Mouse (Mus musculus): ENCODE measurements around the gene 1700024P04Rik. TPM values are rescaled to one million over a fixed set of nuclear protein-coding genes. Genes with fewer than 3 reads are reported as not detected.

The 1700024P04Rik gene
- total RNA-seq (2023): not detected

DNA sequence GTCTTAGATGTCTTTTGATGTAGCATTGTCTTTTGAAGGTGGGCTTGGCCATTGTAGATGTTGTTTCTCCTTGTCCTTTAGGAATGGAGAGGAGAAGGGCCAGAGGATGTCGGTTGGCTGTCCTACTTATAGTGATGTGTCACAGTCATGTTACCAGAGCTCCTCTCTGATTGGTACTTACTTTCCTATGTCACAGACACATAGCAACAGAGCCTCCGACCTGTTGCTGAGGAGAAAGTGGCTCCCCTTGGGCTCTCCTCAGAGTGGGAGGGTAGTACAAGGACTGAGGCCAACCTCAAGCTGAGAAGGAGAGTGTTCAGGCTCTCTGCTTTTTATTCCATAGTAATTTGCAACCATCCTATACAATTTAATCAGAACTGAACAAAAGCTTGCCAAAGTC is at the start of gene 1700024P04Rik:
Gene 1700024P04Rik, minus strand, starts transcription at position 101 of the 400 bp plus-strand sequence.

Other genes with a start within 250 kb of the 1700024P04Rik start
- 100 to 1,000 TPM; 132 to 135 TPM for gene Fcho2, start 169.1 kb downstream of the 1700024P04Rik start, total RNA-seq (2023)
- 10 to 100 TPM; 74.1 to 79.5 TPM for gene Tnpo1, start 58.2 kb downstream of the 1700024P04Rik start, total RNA-seq (2023)
- gene Zfp366, start 200.3 kb upstream of the 1700024P04Rik start, total RNA-seq (2023): under 1 TPM in 1 of 2 experiments, not detected in 1; 0.07 TPM

Measured in neutrophil, adult 59 days (primary cell).